Mouse (Mus musculus) embryonic facial prominence, embryonic 11.5 days (tissue): ENCODE results near the gene Gm49396. TPM values are rescaled to one million over a fixed set of nuclear protein-coding genes. Genes with fewer than 3 reads are reported as not detected.

Experiments used
- ATAC-seq: fragments of 200-750 bp; cut with Nextera tagmentation; replicated peaks from 2 replicates; pipeline ENCODE4 v1.8.0; 2017; ENCODE audit warnings: low read depth; ENCODE audit not compliant: insufficient number of reproducible peaks, low FRiP score, low TSS enrichment
- DNase-seq: peaks from one replicate; pipeline ENCODE4 v3.0.0-alpha.2; 2015; ENCODE audit warnings: low spot score
- H3K27ac ChIP-seq: fragments of 300-500 bp; sonication (generic); replicated peaks from 2 replicates; pipeline ENCODE4 v1.5.1; 2014; ENCODE audit warnings: mild to moderate bottlenecking, low read depth, low read length, control low read depth
- H3K27me3 ChIP-seq: fragments of 300-500 bp; sonication (generic); 2 replicates; pipeline ENCODE4 v1.6.1; 2014; ENCODE audit warnings: mild to moderate bottlenecking, low read length, moderate library complexity, mixed read lengths; ENCODE audit not compliant: control insufficient read depth, insufficient read depth
- H3K36me3 ChIP-seq: fragments of 300-500 bp; sonication (generic); replicated peaks from 2 replicates; pipeline ENCODE4 v1.6.1; 2014; ENCODE audit warnings: low read depth, mild to moderate bottlenecking, low read length, moderate library complexity, mixed read lengths; ENCODE audit not compliant: control insufficient read depth, insufficient read depth
- H3K4me1 ChIP-seq: fragments of 300-500 bp; sonication (generic); 2 replicates; pipeline ENCODE4 v1.6.1; 2014; ENCODE audit warnings: low read length, mixed read lengths; ENCODE audit not compliant: control insufficient read depth, insufficient read depth
- H3K4me2 ChIP-seq: fragments of 300-500 bp; sonication (generic); 2 replicates; pipeline ENCODE4 v1.6.1; 2014; ENCODE audit warnings: low read depth, mild to moderate bottlenecking, control low read depth, low read length, moderate library complexity
- H3K4me3 ChIP-seq: fragments of 300-500 bp; sonication (generic); 2 replicates; pipeline ENCODE4 v1.5.1; 2014; ENCODE audit warnings: low read depth, low read length, control low read depth
- H3K9ac ChIP-seq: fragments of 300-500 bp; sonication (generic); replicated peaks from 2 replicates; pipeline ENCODE4 v1.6.1; 2014; ENCODE audit warnings: mild to moderate bottlenecking, control low read depth, low read length
- H3K9me3 ChIP-seq: fragments of 300-500 bp; sonication (generic); replicated peaks from 2 replicates; pipeline ENCODE4 v1.6.1; 2016; ENCODE audit warnings: mild to moderate bottlenecking, low read length, inconsistent platforms, mixed read lengths; ENCODE audit not compliant: control insufficient read depth
- WGBS: fragments of 180-500 bp; shearing (Covaris S2); extraction: QIAGEN DNeasy Blood & Tissue Kit; methylation state at CpG from one replicate; pipeline ENCODE4 v1.1.7; 2014; 5-methylcytosine and 5-hydroxymethylcytosine counted together
- polyA plus RNA-seq: library from polyadenylated mRNA; unstranded; fragments of >200 nt; fragmentation: Nextera tagmentation; extraction: Ambion mirVana; gene quantifications from 2 replicates; pipeline ENCODE4 v1.2.1, GENCODE M21; 2014

Gene Gm49396
- polyA plus RNA-seq, 1 experiment from 2014 or later: 5.9 TPM

GRCm38 (mm10) chr7:30563906-30564280 is 749 bp downstream of the Gm49396 start:
- 22% methylated on average over 6 of the region's 6 CpGs for WGBS
- Histone ChIP-seq H3K27me3 (no peaks in the 10 kb centered on the region), H3K4me3 (peak overlapping the region; percentile 60), H3K4me1 (no peaks in the 10 kb centered on the region), H3K27ac (peak overlapping the region; percentile 80; the same call in 1 of the 2 replicates), H3K4me2 (peak overlapping the region; percentile 71), H3K9ac (peak overlapping the region; percentile 71), H3K36me3 (peaks cover 1% of the 10 kb centered on the region), H3K9me3 (no peaks in the 10 kb centered on the region)
- DNase-seq (no peak), ATAC-seq (no peak; the same call in 1 of the 2 replicates)

- WGBS: 94% methylated on average over 12 of the region's 12 CpGs
- Histone ChIP-seq H3K36me3 (peaks cover 5% of the 10 kb centered on the region), H3K4me1 (no peaks in the 10 kb centered on the region), H3K27me3 (no peaks in the 10 kb centered on the region), H3K27ac (no peak within 1 kb of the TSS), H3K9ac (no peak within 1 kb of the TSS), H3K4me3 (no peak within 1 kb of the TSS), H3K9me3 (no peaks in the 10 kb centered on the region), H3K4me2 (no peak within 1 kb of the TSS)
- ATAC-seq (no peak), DNase-seq (no peak)
These were observed 1.9 kb downstream of the Gm49396 start, which contains the start of gene Igflr1 for GRCm38 (mm10) chr7:30564970-30565571. TSS of gene Igflr1 (plus strand) at chr7:30565427.

GRCm38 (mm10) chr7:30566033-30566432 is 2.9 kb downstream of the Gm49396 start:
- DNase-seq: no peak
- H3K9me3 ChIP-seq: no peaks in the 10 kb centered on the region
- no peaks in the 10 kb centered on the region for H3K4me1 ChIP-seq
- peaks cover 8% of the 10 kb centered on the region for H3K36me3 ChIP-seq
- H3K4me3 ChIP-seq: no peak overlapping the region
- H3K9ac ChIP-seq: no peak overlapping the region
- H3K27ac ChIP-seq: no peak overlapping the region
- no peak for ATAC-seq
- 84% methylated on average over 9 of the region's 9 CpGs for WGBS
- no peak overlapping the region for H3K4me2 ChIP-seq
- H3K27me3 ChIP-seq: no peaks in the 10 kb centered on the region

DNA sequence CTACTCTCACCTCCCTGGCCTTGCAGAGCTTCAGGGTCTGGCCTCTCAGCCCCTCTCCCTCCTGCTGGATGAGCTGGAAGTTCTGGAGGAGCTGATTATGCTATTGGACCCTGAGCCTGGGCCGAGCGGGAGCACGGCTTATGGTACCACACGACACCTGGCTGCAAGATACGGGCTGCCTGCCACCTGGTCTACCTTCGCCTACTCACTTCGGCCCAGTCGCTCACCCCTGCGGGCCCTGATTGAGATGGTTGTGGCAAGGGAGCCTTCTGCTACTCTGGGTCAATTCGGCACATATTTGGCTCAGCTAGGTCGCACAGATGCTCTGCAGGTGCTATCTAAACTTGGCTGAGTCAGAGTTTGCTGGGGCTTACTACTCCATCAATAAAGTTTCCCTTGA is 4.4 kb downstream of the Gm49396 start:
- WGBS: 94% methylated on average over 11 of the region's 11 CpGs
- no peak overlapping the region for H3K4me3 ChIP-seq
- H3K4me2 ChIP-seq: no peak overlapping the region
- H3K27me3 ChIP-seq: no peaks in the 10 kb centered on the region
- peaks cover 13% of the 10 kb centered on the region for H3K36me3 ChIP-seq
- ATAC-seq (no peak), DNase-seq (no peak)
- no peaks in the 10 kb centered on the region for H3K9me3 ChIP-seq
- no peaks in the 10 kb centered on the region for H3K4me1 ChIP-seq
- H3K27ac ChIP-seq: no peak overlapping the region
- no peak overlapping the region for H3K9ac ChIP-seq

DNA sequence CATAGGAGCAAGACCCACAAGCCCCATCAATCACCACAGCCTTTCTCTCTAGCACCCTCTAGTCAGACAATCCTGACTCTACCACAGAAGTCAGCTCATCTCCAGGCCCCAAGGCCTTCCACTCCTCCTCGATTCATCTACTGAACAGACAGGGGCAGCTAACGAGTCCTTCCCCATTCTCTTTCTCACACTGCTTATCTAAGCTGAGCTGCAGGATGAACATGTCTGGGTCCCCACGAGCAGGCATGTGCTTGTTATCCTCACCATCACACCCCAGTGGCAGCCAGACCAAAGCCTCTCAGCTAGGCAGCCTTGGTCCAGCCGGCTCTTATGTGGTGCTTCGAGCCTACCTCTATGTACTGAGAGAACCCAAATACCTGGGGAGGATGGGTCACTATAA is 9.2 kb downstream of the Gm49396 start:
- no peak overlapping the region for H3K27ac ChIP-seq
- no peak overlapping the region for H3K9ac ChIP-seq
- H3K9me3 ChIP-seq: no peaks in the 10 kb centered on the region
- no peak for DNase-seq
- H3K4me2 ChIP-seq: no peak overlapping the region
- no peak overlapping the region for H3K4me3 ChIP-seq
- 95% methylated on average over 5 of the region's 5 CpGs for WGBS
- H3K27me3 ChIP-seq: no peaks in the 10 kb centered on the region
- peaks cover 36% of the 10 kb centered on the region for H3K36me3 ChIP-seq
- H3K4me1 ChIP-seq: no peaks in the 10 kb centered on the region
- no peak for ATAC-seq

DNA sequence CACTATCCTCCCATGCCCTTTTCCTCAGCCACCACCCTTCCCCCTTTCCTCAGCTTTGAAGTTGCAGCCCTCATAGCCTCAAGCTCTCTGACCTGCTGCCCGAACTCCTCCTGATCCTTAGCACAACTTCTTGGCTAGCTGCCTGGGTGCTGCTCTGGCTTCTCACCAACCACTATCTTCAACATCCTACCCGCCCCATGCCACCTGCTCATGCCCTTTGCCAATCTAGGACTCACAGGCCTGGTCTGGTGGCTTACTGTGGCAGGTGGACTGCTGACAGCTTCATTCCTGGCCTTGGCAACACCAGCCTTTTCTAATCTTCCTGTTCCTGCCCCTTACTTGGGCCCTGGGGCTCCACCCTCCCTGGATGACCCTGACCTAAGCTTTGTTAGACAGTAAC is 9.8 kb downstream of the Gm49396 start:
- no peaks in the 10 kb centered on the region for H3K4me1 ChIP-seq
- no peak overlapping the region for H3K4me2 ChIP-seq
- H3K27ac ChIP-seq: no peak overlapping the region
- 72% methylated on average over 2 of the region's 2 CpGs for WGBS
- H3K9me3 ChIP-seq: no peaks in the 10 kb centered on the region
- no peak overlapping the region for H3K4me3 ChIP-seq
- H3K9ac ChIP-seq: no peak overlapping the region
- DNase-seq (no peak), ATAC-seq (no peak)
- H3K27me3 ChIP-seq: no peaks in the 10 kb centered on the region
- peaks cover 36% of the 10 kb centered on the region for H3K36me3 ChIP-seq

- H3K4me1 ChIP-seq: no peaks in the 10 kb centered on the region
- H3K36me3 ChIP-seq: peaks cover 45% of the 10 kb centered on the region
- no peak overlapping the region for H3K27ac ChIP-seq
- H3K4me3 ChIP-seq: no peak overlapping the region
- DNase-seq: no peak
- H3K9me3 ChIP-seq: no peaks in the 10 kb centered on the region
- H3K9ac ChIP-seq: no peak overlapping the region
- no peaks in the 10 kb centered on the region for H3K27me3 ChIP-seq
- 93% methylated on average over 8 of the region's 8 CpGs for WGBS
- no peak overlapping the region for H3K4me2 ChIP-seq
- no peak for ATAC-seq
These were observed 16.8 kb downstream of the Gm49396 start for GRCm38 (mm10) chr7:30579950-30580349.

GRCm38 (mm10) chr7:30581547-30581946 is 18.4 kb downstream of the Gm49396 start:
- no peak overlapping the region for H3K4me2 ChIP-seq
- no peak for ATAC-seq
- WGBS: 96% methylated on average over 16 of the region's 16 CpGs
- H3K27ac ChIP-seq: no peak overlapping the region
- no peak overlapping the region for H3K9ac ChIP-seq
- H3K27me3 ChIP-seq: no peaks in the 10 kb centered on the region
- no peaks in the 10 kb centered on the region for H3K9me3 ChIP-seq
- no peaks in the 10 kb centered on the region for H3K4me1 ChIP-seq
- peaks cover 41% of the 10 kb centered on the region for H3K36me3 ChIP-seq
- DNase-seq: no peak
- H3K4me3 ChIP-seq: no peak overlapping the region
